Mouse (Mus musculus) intestine, postnatal 0 days (tissue): ENCODE measurements around the gene Pcdh15. TPM values are rescaled to one million over a fixed set of nuclear protein-coding genes. Genes with fewer than 3 reads are reported as not detected.

ENCODE experiments used
- ATAC-seq: fragments of 200-750 bp; cut with Nextera tagmentation; 2 replicates; pipeline ENCODE4 v1.8.0; 2017; ENCODE audit warnings: mild to moderate bottlenecking, moderate TSS enrichment, moderate library complexity
- H3K27ac ChIP-seq: fragments of 300-500 bp; sonication (generic); 2 replicates; pipeline ENCODE4 v1.5.1; 2014; ENCODE audit warnings: mild to moderate bottlenecking, low read depth, low read length, moderate library complexity
- H3K27me3 ChIP-seq: fragments of 300-500 bp; sonication (generic); replicated peaks from 2 replicates; pipeline ENCODE4 v1.6.1; 2014; ENCODE audit warnings: low read length, mixed read lengths; ENCODE audit not compliant: control insufficient read depth, insufficient read depth
- H3K36me3 ChIP-seq: fragments of 300-500 bp; sonication (generic); 2 replicates; pipeline ENCODE4 v1.6.1; 2014; ENCODE audit warnings: mild to moderate bottlenecking, moderate library complexity; ENCODE audit not compliant: control insufficient read depth, insufficient read depth
- H3K4me1 ChIP-seq: fragments of 300-500 bp; sonication (generic); replicated peaks from 2 replicates; pipeline ENCODE4 v1.6.1; 2014; ENCODE audit warnings: antibody characterized with exemption, low read length, mixed read lengths; ENCODE audit not compliant: control insufficient read depth, insufficient read depth
- H3K4me2 ChIP-seq: fragments of 300-500 bp; sonication (generic); replicated peaks from 2 replicates; pipeline ENCODE4 v1.6.1; 2014; ENCODE audit warnings: low read depth, mild to moderate bottlenecking, moderate library complexity
- H3K4me3 ChIP-seq: fragments of 300-500 bp; sonication (generic); 2 replicates; pipeline ENCODE4 v1.5.1; 2014; ENCODE audit warnings: low read depth, low read length
- H3K9ac ChIP-seq: fragments of 300-500 bp; sonication (generic); 2 replicates; pipeline ENCODE4 v1.6.1; 2014; ENCODE audit warnings: mild to moderate bottlenecking, low read depth, low read length
- H3K9me3 ChIP-seq: fragments of 300-500 bp; sonication (generic); 2 replicates; pipeline ENCODE4 v1.6.1; 2016; ENCODE audit warnings: mixed run types; ENCODE audit not compliant: control insufficient read depth
- CTCF ChIP-seq: sonication (generic); IDR thresholded peaks from 2 replicates; pipeline ENCODE4 v1.5.1; 2016; ENCODE audit warnings: low read depth, mild to moderate bottlenecking, control low read depth, antibody characterized with exemption, moderate library complexity
- WGBS: fragments of 180-500 bp; shearing (Covaris S2); extraction: QIAGEN DNeasy Blood & Tissue Kit; methylation state at CpG from one replicate; pipeline ENCODE4 v1.1.7; 2014; 5-methylcytosine and 5-hydroxymethylcytosine counted together
- polyA plus RNA-seq: library from polyadenylated mRNA; unstranded; fragments of >200 nt; fragmentation: Nextera tagmentation; extraction: Ambion mirVana; gene quantifications from 2 replicates; pipeline ENCODE4 v1.2.1, GENCODE M21; 2015

Gene Pcdh15
- polyA plus RNA-seq, 1 experiment from 2014 or later = 0.61 TPM

- Histone ChIP-seq H3K9me3 (0 out of 2 replicates have a peak, but pooled peaks cover 3% of the 10 kb centered on the region), H3K36me3 (no peaks in the 10 kb centered on the region), H3K4me3 (no peak overlapping the region), H3K27me3 (no peaks in the 10 kb centered on the region), H3K4me1 (no peaks in the 10 kb centered on the region), H3K4me2 (no peak overlapping the region), H3K9ac (no peak overlapping the region), H3K27ac (no peak overlapping the region)
- no peak for TF ChIP-seq CTCF
- 58% methylated on average over 2 of the region's 2 CpGs for WGBS
- no peak for ATAC-seq
These were observed 649.9 kb downstream of the Pcdh15 start for GRCm38 (mm10) chr10:73749021-73749420.

- no peak overlapping the region for H3K4me3 ChIP-seq
- H3K36me3 ChIP-seq = no peaks in the 10 kb centered on the region
- TF ChIP-seq CTCF = no peak
- no peak overlapping the region for H3K27ac ChIP-seq
- H3K4me2 ChIP-seq = no peak overlapping the region
- 38% methylated on average over 3 of the region's 3 CpGs for WGBS
- ATAC-seq = no peak
- H3K27me3 ChIP-seq = no peaks in the 10 kb centered on the region
- no peaks in the 10 kb centered on the region for H3K4me1 ChIP-seq
- H3K9ac ChIP-seq = no peak overlapping the region
- H3K9me3 ChIP-seq = 0 out of 2 replicates have a peak, but pooled peaks cover 3% of the 10 kb centered on the region
These were observed 654.7 kb downstream of the Pcdh15 start for GRCm38 (mm10) chr10:73753876-73754275.

GRCm38 (mm10) chr10:73782945-73783344, 683.8 kb downstream of the Pcdh15 start:
- Histone ChIP-seq H3K4me1 (no peaks in the 10 kb centered on the region), H3K27ac (no peak overlapping the region), H3K4me3 (no peak overlapping the region), H3K27me3 (no peaks in the 10 kb centered on the region), H3K36me3 (no peaks in the 10 kb centered on the region), H3K9ac (no peak overlapping the region), H3K4me2 (no peak overlapping the region), H3K9me3 (no peaks in the 10 kb centered on the region)
- no peak for ATAC-seq
- 47% methylated on average over 4 of the region's 4 CpGs for WGBS
- no peak for TF ChIP-seq CTCF

- no peaks in the 10 kb centered on the region for H3K27me3 ChIP-seq
- no peak for ATAC-seq
- H3K27ac ChIP-seq = no peak overlapping the region
- WGBS = 63% methylated on average over 3 of the region's 3 CpGs
- H3K4me3 ChIP-seq = no peak overlapping the region
- H3K4me2 ChIP-seq = no peak overlapping the region
- TF ChIP-seq CTCF = no peak
- H3K9ac ChIP-seq = no peak overlapping the region
- no peaks in the 10 kb centered on the region for H3K4me1 ChIP-seq
- no peaks in the 10 kb centered on the region for H3K9me3 ChIP-seq
- H3K36me3 ChIP-seq = no peaks in the 10 kb centered on the region
These were observed 689.0 kb downstream of the Pcdh15 start for GRCm38 (mm10) chr10:73788163-73788562.

GRCm38 (mm10) chr10:73805069-73805468, 705.9 kb downstream of the Pcdh15 start:
- Histone ChIP-seq H3K4me2 (no peak overlapping the region), H3K4me1 (no peaks in the 10 kb centered on the region), H3K4me3 (no peak overlapping the region), H3K9me3 (no peaks in the 10 kb centered on the region), H3K9ac (no peak overlapping the region), H3K27me3 (no peaks in the 10 kb centered on the region), H3K27ac (no peak overlapping the region), H3K36me3 (no peaks in the 10 kb centered on the region)
- no peak for TF ChIP-seq CTCF
- WGBS = 89% methylated on average over 4 of the region's 4 CpGs
- no peak for ATAC-seq

GRCm38 (mm10) chr10:73812311-73812710, 713.2 kb downstream of the Pcdh15 start:
- Histone ChIP-seq H3K4me3 (no peak overlapping the region), H3K27me3 (no peaks in the 10 kb centered on the region), H3K27ac (no peak overlapping the region), H3K9me3 (no peaks in the 10 kb centered on the region), H3K9ac (no peak overlapping the region), H3K36me3 (no peaks in the 10 kb centered on the region), H3K4me1 (no peaks in the 10 kb centered on the region), H3K4me2 (no peak overlapping the region)
- ATAC-seq = no peak
- TF ChIP-seq CTCF = no peak
- 76% methylated on average over 8 of the region's 8 CpGs for WGBS
